Mouse (Mus musculus) CD4-positive naive resting alpha-beta T cell, adult 76 days (primary cell): ENCODE results near the gene Tmtc4. TPM values are rescaled to one million over a fixed set of nuclear protein-coding genes. Genes with fewer than 3 reads are reported as not detected.

Experiments used
- total RNA-seq: library from RNA; stranded (reverse); gene quantifications from one replicate; pipeline ENCODE4 v1.2.4, GENCODE M21; 2023

The Tmtc4 gene
- 13.7 TPM for total RNA-seq

DNA sequence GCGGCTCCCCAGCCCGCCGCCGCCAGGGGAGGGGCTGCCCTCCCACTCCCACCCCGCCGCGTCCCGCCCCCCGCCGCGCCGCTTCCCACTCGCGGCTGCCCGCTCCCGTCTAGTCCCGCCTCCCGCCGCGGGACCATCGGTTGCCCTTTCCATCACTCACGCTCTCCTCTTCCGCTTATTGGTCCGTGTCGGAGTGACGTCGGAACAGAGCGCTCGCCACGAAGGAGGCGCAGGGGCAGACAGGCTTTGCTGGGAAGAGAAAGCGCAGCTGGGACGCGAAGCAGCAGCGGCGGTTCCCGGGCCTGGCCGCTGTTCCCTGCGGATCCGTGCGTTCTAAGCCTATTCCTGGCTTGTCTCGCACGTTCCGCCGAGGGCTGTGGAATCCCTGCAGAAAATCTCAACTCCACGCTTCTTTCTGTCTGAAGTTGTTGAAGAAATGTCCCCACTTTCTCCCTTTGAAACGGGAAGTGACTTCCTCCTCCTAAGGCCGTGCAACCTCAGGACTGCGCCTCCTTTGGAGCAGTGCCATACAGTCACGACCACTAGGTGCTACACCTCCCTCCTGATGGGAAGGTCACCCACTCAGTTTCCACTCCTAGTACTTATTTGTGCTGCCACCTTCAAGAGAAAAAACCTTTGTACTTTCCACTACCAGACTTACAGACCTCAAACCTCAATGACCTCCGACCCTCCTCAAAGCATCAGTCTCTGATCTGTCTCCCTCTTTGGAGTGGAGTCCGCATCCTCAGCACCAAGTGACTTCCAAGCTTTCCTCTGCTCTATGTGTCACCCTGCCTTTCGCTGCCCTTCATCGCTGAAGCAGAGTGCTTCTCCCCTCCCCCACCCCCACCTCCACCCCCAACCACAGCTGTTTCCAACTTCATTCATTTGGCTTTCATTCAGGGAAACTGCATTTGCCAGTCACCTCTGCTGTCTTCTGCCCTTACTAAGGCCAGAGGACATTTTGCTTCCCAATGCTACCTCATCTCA, at the start of gene Tmtc4:
Gene Tmtc4, minus strand, starts transcription at position 810 of the 990 bp plus-strand sequence.

DNA sequence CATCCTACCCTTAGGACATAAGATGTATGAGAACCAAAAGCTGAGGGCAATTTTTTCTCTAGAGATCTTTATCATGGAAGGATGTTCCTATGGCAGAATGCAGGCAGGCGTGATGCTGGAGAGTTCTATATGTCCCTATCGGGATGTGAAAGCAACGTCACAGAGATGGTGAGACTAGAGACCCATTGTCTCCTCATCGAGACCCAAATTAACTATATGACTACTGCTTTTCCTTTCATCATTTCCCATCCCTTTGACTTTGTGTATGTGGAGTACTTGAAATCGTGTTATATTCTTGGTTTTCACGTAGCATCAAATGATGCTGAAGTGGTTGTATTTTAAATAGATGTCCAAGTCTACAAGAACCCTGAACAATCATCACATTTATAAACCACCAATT, 70.2 kb downstream of the Tmtc4 start, which contains the start of gene Ggact:
Gene Ggact, minus strand, starts transcription at position 101 of the 400 bp plus-strand sequence.

Other genes with a start within 250 kb of the Tmtc4 start
- gene Ggact, start 70.3 kb downstream of the Tmtc4 start, total RNA-seq = 21.6 TPM